Mouse (Mus musculus) stomach, postnatal 0 days (tissue): ENCODE measurements around the gene Ssbp1.

Source experiments
- CTCF ChIP-seq: IDR thresholded peaks from 2 replicates; pipeline ENCODE4 v1.5.1; 2016; ENCODE audit warnings: antibody characterized with exemption, low read depth, mild to moderate bottlenecking, moderate library complexity
- EP300 ChIP-seq: optimal IDR thresholded peaks from 2 replicates; pipeline ENCODE3; 2016; ENCODE audit warnings: antibody characterized with exemption

DNA sequence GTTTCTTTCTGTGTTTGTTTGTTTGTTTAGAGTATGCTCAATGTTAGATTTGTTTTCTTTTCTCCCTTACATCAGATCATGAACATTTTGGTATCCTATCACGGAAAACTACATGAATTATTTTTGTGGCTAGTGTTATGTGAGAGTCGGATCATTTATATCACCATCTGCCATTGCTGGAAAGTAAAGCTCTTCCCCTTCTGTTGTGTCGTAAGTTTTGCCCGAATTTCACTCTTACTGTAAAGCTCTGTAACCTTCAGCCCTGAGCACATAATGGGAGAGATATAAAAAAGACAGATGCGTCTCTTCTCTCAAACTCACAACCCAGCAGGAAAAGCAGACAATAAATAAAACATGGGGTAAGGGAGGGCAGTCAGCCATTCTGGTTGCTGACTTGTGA, 32.2 kb upstream of the Ssbp1 start, which contains the start of gene Wee2:
- TF ChIP-seq CTCF: no peak
- TF ChIP-seq EP300: no peak
